Mouse (Mus musculus) testis, postnatal 10 days (tissue): ENCODE measurements at regions not wholly inside any gene's neighbourhood (a gene's known extent, or its start where the extent isn't known, plus 50 kb on each side); places are given as distances from the start of the nearest gene placed in this dataset.
A peak's percentile ranks its signal among the peaks of the same experiment; 100 is the strongest.
"Not testable (repeated sequence)": the region's sequence is repeated elsewhere in the genome, so short reads cannot be mapped to it uniquely, and the experiment has no call there.

Experiments
- DNase-seq: peaks from one replicate; pipeline ENCODE4 v3.0.0; 2021; ENCODE audit warnings: low spot score

DNA sequence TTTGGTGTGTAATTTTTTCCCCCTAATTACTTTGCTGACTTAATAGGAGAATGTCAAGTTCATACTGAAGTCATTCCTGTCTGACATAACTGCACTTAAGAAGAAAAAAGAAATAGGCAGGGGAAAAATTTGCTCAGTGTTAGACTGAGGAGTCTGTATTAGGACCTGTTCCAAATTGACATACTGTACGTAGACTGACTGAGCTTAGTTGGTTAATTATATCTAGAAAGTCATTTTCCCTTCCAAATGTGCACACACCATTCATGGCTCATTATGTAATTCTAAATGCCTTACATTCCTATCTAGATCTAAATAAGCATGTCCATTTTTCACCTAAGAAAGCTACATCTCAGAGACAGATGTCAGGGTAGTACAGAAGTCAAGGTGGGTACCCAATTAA is 435.6 kb upstream of the Htr2a start:
- DNase-seq, result no peak

DNA sequence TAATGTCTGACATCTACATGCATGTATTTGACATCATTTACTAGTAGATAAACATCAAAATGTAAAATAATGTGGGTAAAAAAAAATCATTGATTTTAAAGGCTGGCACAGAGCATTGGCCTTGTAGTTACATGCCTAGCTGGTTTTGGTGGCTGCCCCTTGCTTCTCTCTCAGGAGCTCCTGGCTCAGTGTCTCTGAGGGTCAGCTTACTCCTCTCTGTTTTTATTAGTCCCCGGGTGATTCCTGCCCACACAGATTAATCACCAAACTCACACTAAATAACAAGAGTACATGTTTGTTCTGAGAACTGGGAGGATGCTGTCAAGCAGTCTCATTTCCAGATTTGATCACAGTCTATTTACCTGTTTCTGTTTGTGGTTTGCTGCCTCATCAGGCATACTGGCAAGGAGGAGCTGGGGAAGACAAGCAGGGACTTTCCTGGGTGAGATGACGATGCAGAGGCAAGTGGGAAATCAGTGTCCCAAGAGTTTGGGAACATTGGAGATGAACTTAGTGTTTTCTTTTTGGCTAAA is 422.7 kb upstream of the Htr2a start:
- no peak for DNase-seq

DNA sequence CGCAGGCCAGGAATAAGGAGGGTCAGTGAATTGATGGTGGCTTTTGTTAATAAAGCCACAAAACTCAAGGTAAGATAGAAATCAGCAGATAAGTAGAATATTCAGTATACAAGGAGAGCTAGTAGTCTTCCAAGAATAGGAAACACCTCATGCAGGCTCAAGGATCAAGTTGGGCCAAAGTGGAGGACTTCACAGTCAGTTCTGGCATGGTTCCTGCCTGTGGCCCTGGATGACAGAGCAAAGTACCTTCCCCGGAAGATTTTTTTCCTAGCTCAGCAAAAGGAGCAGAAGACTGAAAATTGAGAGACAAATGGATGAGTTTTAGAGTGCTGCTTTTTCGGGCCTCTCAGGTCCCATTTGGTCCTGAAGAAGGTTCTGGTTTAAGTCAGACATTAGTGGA is 420.9 kb upstream of the Htr2a start:
- no peak for DNase-seq

DNA sequence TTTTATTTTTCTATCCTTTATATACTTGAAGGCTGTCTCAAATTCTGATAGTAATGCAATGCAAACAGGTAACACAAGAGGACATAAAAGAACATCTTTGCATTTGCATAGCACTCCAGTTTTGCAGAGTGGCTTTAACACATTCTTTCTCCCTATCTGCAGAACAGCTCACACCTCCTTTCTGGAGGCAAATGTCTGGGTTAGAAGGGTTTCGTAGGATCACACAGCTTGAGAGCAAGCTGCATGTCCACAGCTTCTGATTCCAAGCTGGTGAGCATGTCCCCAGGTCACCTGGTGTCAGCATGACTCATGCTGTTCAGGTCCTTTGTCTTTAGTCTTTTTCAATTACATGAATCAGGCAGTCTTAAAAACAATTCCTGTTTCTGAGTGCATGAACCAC is 418.5 kb upstream of the Htr2a start:
- no peak for DNase-seq

DNA sequence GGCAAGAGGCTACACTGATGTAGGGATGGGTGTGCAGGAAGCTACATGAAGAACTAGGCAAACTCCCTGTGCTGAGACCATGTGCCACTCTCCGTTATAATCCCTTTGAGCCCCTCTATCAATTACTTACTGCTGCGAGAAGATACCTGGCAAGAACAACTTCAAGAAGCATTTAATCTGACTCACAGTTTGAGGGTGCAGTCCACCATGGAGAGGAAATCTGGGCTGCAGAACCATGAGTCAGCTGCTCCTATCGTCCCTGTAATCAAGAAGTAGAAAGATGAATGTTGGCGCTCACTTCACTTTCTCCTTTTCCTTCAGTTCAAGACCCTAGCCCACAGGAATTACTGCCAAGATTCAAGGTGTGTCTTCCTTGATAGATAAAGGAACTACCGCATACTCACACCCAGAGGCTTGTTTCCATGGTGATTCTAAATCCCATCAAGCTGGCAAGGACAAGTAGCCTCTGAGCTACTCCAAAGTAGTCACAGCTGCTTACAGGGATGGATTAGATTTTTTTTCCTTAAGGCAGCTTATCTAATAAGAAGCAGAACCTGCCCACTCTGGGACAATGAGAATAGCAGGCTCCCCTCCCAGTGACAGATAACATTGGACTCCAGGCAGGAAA is 411.0 kb upstream of the Htr2a start:
- DNase-seq, result no peak

DNA sequence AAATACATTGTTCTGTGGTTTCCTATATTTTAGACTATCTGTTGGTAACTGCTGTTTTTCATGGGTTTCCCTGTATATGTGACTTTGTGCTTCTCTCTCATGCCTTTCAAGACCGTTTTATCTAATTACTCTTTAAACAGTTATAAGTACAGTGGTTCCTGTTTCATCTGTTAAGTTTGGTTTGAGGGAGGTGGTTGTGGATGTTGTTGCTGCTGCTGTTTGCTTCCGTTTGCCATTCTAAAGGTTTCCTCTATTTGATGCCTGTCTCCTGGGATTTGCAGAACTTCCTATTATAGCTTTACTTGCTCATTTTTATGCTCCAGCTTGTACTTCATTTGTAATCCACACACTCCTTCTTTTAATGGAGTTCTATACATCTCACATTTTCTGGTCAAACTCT is 400.4 kb upstream of the Htr2a start:
- no peak for DNase-seq

DNA sequence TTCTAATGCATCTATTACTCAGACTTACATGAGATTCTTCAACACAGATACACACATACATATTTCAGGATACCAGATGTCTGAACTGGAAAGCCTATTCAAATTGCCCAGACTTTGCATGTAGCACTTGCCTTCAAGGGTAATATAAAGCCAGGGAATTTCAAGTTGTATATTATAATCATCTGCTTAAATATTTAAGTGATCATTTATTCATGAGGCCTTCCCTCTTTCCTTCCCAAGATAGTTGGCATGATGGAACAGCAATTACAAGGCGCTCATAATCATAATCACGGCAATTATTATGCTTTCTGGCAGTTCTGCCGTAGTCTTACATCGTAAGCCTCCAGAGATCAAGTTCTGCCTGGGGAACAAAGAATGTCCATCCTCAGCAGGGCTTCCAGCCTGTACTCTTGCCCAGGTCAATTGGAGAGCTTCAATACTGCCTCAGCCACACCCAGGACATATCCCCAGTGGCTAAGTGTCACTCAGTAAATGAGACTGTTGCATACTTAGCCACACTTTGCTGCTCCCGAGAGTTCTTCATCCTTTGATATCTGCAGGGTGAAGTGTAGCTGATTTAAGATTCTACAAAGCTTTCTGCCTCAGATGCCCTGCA is 391.3 kb upstream of the Htr2a start:
- no peak for DNase-seq

DNA sequence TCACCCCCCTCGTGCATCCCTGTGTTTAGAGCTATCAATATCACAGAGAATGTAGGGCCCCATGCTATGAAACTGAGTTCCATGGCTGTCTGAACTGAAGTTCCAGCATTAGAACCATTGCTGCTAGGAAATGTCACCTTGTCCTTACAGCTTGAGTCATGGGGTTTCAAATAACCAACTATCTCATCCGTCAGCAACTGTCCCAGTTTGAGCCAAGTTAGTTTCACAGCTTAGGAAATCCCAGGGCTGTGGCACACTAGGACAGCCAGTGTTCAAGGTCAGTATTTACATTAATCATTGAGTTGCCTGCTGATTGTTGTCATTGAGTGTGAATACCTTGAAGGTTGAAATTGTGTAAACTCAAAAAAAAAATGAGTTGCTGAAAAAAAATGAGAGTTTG is 390.6 kb upstream of the Htr2a start:
- no peak for DNase-seq

DNA sequence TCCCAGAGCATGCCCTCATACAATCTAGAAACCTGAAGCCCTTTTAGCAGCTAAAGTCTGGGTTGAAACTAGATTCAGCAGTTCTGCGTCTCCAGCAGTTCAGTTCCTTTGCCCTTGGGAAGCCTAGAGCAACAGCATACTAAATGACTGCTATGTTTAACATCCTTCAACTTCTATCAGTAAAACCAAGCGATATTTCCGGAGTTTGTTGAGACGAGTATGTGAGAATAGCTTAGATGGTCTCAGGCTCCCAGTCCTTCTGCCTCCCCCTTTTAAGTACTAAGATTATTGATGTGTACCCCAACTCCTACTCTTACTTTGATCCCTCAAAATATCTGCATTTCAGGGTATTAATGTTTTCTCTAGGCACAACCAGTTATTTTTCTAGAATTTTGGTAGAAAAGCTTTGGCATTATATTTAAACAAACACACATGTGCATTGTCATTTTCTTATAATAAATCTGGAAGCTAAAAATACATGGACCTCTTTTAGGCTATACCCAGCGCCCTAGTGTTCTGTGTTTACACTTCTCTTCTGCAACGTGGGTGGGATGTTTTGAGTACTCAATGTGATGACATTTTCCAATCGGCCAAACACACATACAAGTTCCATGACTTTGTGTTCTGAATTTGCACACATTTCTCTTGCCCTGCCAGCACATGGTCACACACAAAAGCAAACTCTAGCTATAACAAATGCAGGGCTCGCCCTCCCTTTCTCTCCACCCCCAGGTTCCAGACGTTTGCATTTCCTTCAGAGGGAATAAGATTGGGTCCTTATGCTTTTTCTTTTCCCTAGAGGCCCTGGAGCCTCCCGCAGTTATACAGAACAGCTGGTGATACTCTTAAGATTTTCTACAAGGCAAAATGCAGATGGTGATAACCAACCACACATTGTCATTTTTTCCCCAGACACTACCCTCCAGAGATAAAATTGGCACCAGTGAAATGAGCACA is 388.2 kb upstream of the Htr2a start:
- DNase-seq, result no peak

DNA sequence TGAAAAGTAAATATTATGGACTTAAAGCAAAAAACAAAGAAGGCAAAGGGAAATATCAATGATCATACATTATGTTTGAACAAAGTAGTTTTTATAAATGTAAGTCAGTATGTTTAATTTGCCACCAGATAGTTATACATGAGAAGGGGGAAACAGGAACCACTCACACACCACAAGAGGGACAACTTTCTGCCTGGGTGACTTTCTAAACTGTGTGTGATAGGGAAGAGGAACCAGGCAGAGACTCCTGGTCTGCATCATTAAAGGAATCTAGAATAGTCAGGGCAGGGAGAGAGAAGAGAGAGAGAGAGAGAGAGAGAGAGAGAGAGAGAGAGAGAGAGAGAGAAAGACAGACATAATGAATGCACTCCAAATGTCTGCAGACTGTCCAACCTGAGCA is 385.6 kb upstream of the Htr2a start:
- DNase-seq, result no peak

DNA sequence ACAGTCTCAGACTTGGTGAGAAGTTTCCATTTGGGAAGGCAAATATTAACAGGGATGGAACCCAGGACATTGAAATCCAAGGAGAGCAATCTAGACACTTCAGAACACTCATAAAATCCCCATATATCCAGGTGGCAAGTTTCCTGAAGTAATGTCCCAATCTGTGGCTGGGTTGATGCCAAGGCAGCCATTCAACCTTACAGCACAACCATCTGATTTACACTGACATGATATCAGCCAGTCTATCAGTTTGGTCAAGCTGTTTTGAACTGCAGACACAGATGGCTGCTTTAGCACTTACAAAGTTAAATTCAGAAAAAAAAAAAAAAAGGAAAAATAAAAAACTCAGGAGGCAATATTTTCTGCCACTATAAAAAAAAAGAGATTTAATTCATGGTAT is 381.2 kb upstream of the Htr2a start:
- no peak for DNase-seq

DNA sequence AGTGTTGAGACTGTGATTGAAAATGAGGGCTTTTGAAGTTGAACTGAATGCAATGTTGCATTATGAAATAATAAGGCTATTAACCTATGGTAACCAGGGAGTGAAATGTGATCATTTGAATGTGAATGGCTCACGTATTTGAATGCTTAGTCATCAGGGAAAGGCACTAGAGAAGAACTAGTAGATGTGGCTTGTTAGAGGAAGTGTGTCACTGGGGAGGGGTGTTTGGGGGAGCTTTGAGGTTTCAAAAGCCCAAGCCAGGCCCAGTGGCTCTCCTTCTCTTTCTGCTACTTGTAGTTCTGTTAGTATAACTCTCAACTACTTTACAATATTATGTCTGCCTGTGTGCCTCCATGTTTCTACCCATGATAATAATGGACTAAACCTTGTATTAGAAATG is 373.6 kb upstream of the Htr2a start:
- DNase-seq, result no peak

DNA sequence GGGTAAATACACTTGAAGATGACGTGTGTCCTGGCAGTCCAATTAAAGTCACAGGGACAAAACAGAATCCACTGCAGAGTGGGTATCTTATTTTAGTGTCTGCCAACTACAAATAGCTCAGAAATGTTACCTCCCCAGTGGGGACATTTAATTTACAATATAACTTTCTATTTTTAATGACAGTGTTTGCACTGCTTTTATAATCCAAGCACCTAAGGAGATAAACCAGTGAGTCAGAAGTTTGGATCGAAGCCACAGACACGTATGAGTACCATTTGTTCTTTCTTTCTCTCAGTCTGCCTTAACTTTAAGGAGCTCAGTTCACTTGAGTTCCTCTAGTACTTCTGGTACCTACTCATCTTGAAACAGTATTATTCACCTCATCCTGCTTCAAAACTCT is 346.1 kb upstream of the Htr2a start:
- DNase-seq, result no peak

DNA sequence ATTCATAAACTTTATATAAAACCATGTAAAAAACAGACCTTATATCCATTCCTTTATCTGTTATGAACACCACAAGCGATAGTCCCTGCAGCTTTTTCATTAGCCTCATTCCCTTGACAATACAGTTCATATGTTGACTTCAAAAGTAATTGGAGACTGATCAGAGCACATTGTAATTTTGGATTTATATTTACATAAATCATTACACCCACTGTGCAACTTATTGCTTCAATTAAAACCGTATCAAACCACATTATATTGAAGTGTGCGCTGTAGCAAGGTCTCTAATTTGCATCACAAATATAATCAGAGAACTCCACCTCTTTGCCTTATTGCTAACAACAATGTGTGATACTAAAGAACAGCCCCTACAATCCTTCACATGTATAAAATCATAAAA is 336.2 kb upstream of the Htr2a start:
- no peak for DNase-seq

DNA sequence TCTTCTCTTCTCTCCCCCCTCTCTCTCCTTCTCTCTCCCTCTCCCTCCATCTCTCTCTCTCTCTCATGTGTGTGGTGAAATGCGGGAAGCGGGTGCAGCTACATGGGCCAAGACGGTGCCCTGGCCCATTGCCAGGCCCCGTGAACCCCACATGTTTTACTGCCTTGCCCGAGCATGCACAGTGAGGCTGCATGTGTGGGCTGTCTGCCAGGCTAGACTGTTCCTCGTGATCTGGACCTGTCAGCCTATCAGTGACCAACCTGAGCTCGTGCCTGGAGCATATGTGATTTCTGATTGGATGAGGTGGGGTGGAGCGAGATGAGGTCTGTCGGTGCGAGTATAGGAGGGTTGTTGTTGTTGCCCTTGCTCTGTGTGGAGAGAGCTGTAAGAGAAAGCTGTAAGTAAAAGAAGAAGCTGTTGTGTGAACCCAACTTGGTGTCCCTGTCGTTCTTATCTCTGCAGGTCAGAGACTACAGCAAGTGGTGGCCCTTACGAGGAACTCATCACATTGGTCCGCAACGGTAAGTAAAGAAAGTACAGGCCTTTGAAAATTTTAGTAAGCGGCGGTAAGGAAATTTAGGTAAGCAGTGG is 333.8 kb upstream of the Htr2a start:
- no peak for DNase-seq

DNA sequence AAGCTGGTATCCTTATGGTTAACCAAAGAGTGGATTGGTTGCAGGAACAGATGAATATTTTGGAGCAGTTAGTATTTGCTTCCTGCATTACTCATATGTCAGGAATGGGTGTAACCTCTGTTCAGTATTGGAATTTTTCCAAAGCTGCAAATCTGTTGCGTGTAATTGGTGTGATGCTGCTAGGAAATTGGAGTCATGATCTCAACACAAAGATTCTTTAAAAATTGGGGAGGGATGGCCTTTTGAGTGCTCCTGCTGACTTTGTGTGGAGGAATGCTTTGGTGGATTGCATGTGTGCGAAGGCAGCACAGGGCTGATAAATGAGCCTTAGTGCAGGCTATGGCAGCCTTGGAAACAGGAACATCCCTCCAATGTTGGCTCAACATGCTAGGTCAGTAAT is 331.2 kb upstream of the Htr2a start:
- not testable (repeated sequence) for DNase-seq

DNA sequence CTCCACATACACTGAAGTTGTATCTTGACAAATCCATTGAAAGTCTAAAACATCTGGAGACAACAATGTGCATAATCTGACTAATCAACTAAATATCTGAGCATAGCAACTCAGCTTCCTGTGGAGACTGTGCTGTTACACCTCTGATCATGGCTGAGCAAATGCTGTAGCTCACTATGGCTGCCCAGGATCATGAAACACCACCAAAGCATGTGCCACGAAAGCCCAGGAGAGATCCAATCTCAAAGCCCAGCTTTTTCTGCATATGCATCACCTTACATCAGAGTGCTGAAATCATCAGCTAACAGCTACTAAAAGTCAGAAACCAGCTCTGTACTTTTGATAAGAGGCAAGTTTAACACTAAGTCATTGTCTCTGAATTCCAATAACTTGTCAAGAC is 313.3 kb upstream of the Htr2a start:
- no peak for DNase-seq

DNA sequence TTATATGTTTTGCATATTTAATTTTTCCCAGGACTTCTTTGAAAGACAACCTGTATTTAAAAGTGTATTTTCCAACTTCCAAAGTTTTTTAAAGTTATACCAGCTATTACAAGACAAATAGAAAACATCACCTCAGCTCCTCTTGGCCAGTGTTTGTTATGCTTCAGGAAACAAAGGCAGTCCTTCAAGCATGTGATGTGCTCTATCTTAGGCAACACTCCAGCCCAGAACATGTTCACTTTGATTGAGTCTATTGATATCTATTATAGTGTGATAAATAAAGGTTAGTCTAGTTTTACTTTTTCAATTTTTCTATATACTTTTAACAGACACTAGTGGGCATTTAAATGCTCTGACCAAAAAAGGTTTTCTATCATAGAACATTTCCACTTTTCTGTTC is 289.9 kb upstream of the Htr2a start:
- DNase-seq, result no peak

DNA sequence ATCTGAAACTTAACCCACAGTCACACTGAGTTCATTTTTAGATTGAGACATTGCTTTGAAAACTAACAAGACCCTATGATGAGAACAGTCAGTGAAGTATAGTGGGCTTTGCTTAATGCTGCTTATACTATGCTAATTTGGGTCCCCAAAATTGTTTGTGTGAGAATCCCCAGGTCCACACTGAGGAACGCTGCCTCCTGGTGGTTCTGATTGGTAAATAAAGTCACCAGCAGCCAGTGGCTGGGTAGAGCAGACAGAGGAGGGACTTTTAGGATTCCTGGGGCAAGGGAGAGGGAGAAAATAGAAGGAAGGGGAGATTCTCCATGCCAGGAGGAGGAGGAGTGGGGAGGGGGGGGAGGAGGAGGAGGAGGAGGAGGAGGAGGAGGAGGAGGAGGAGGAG is 288.4 kb upstream of the Htr2a start:
- DNase-seq, result peak; percentile 42

DNA sequence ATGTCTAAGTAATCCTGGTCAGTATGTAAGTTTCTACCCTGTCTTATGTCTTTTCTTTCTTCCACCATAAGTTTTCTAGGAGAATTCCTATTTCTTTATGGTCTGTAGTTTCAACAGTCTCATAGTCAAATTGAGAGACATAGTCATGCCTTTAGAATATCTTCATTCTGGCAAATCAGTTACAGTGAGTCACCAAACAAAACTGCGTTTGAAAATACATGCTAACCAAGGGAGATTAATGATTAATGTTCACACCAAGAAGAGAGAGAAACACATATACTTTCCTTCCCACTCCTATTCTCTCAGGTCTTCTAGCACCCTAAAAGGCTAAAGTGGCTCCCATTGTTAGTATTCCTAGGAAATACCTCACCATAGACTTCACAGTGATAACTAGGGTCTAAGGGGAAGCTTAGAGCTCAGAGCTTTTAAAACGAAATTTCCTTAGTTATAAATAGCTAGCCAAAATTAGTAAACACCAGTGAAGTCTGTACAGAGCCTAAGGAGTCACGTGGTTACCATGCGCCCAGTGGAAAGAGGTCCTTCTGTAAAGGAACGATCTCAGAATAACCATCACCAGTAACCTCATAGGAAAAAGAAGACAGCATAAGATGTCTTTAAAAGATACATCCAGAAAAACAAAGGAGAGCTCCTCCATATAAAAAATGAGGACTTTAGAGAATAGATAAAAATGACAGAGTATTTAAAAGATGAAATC is 281.8 kb upstream of the Htr2a start:
- no peak for DNase-seq

DNA sequence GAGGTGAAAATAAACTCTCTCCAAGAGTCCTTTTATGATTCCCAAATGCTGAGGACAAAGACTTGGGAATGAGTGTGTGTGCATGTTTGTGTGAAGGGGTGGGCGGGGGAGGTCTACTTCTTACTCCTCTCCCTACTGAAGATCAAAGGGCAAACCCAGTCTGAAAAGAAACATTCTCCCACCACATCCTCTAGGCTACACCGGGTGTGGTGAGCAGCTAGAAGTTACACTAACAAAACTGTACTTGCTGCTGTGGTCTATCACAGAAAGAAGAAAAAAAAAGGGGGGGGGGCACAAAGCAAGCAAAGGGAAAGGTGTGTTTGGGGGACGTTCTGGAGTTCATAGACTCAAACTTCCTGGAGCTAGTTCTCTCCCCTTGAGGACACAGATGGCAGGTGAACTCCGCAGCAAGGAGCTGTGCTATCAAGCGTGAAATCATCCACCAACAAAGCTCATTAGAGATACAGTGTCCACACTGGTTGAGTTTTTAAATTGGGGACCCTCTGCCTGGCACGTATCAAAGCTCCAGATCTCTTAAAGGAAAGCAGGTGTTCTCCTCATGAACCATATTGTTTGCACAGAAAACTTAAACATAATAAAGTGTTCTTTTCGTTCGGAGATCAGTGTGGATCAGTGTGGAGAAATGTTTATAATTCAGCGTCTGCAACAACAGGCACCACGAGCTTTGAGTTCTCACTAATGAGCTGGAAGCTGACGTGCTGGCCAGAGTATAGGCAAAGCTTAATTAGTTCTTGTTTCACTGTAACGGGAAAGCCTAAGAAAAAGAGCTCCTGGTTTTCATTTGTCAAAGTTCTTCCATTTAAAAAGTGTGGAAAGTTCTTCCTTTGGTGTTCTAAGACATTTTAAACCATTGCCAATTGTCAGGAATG is 280.7 kb upstream of the Htr2a start:
- no peak for DNase-seq
